Mouse (Mus musculus) hematopoietic multipotent progenitor cell, adult 10-12 weeks (in vitro differentiated cells): ENCODE data around the gene Gvin1. TPM values are rescaled to one million over a fixed set of nuclear protein-coding genes. Genes with fewer than 3 reads are reported as not detected.

ENCODE experiments used
- polyA plus RNA-seq: library from polyadenylated mRNA; stranded (reverse); fragments of >175 nt; gene quantifications from 2 replicates; pipeline ENCODE4 v1.2.3, GENCODE M21; 2012; ENCODE audit warnings: low replicate concordance

Gene Gvin1
- not detected in 2 replicates for polyA plus RNA-seq

DNA sequence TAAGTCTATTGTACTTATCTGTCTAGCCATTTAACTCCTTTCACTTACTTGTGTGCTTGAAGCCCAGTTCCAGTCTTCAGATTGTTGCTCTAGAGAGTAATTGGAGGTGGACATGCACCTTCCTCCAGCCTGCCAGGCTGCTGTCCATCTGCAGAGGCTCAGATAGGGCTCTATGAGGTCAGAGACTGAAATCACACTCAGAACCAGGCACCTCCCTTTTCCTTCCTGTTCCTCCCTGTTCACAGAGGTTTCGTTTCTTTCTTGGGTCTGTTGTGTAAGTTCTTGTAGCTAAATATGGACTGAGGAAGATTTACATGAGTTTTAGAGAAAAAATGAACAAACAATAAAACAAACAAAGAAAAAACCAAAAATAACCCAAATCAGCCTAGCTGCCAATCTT lies at the start of gene Gvin1:
TSS of gene Gvin1 (minus strand) at position 150 of the 400 bp plus-strand sequence.

